Mouse (Mus musculus) duodenum, adult 2 months (tissue): Measurements from ENCODE around the gene Vmn2r1. TPM values are rescaled to one million over a fixed set of nuclear protein-coding genes. Genes with fewer than 3 reads are reported as not detected.

Experiments used
- polyA plus RNA-seq: library from polyadenylated mRNA; depleted of rRNA; stranded (reverse); fragments of >200 nt; gene quantifications from 2 replicates; pipeline ENCODE4 v1.2.3, GENCODE M21; 2012; ENCODE audit warnings: low replicate concordance; rRNA removed

Gene Vmn2r1
- not detected in 2 replicates for polyA plus RNA-seq

GRCm38 (mm10) chr3:64081247-64081646, at the start of gene Vmn2r1:
Vmn2r1 (plus strand) TSS chr3:64081547.

DNA sequence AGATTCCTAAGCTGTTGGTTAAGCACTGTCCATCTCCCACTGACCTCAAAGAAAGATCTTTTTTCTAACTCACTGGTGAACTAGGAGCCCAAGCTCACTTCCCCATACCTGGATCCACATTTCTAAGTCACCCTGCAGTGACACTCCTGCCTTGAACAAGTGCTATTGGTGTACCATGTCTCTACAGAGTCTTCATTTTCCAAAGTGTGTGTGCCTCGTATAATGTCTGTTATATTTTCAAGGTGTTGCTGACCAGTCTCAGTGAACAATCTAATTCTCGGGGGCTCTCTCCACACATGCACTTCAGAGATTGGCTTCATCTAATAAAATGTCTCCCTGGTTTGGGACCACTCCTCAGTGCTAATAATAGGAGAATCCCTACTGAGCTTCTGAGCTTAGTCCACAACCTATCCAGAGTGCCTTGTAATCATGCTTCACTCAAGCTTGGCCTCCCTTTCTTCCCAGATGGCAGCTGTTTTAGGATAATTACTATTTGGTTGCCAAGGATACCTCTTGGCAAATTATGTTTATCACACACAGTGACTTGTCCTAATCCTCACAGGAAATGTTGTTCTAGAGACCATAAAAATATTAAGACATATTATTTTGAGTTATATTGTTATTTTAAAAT, 60.6 kb downstream of the Vmn2r1 start, which contains the start of gene Vmn2r2:
TSS of gene Vmn2r2 (minus strand) at position 51 of the 631 bp plus-strand sequence.

Other genes starting within 250 kb of the Vmn2r1 start
- 0.15 and 1.2 TPM in 2 replicates for gene Plch1, start 182.1 kb upstream of the Vmn2r1 start, polyA plus RNA-seq
- gene E130311K13Rik, start 152.1 kb upstream of the Vmn2r1 start, polyA plus RNA-seq: 0.66 and 1.4 TPM in 2 replicates
- 17.1 and 22.0 TPM in 2 replicates for gene Slc33a1, start 116.8 kb upstream of the Vmn2r1 start, polyA plus RNA-seq
- gene Gmps, start 105.4 kb upstream of the Vmn2r1 start, polyA plus RNA-seq: 0.51 and 0.83 TPM in 2 replicates
- not detected in 2 replicates for gene Vmn2r2, start 60.4 kb downstream of the Vmn2r1 start, polyA plus RNA-seq
- gene Vmn2r3, start 208.2 kb downstream of the Vmn2r1 start, polyA plus RNA-seq: not detected in 2 replicates